Mouse (Mus musculus) forebrain, postnatal 0 days (tissue): ENCODE data around the gene Ing5. TPM values are rescaled to one million over a fixed set of nuclear protein-coding genes. Genes with fewer than 3 reads are reported as not detected.
"Not testable (repeated sequence)": the region's sequence is repeated elsewhere in the genome, so short reads cannot be mapped to it uniquely, and the experiment has no call there.

Experiments
- ATAC-seq: fragments of 200-750 bp; cut with Nextera tagmentation; 2 replicates; pipeline ENCODE4 v1.8.0; 2017; ENCODE audit warnings: mild to moderate bottlenecking, moderate library complexity
- DNase-seq: peaks from one replicate; pipeline ENCODE4 v3.0.0-alpha.2; 2015
- H3K27ac ChIP-seq: fragments of 300-500 bp; sonication (generic); 2 replicates; pipeline ENCODE4 v1.5.1; 2014; ENCODE audit warnings: low read depth, mild to moderate bottlenecking, antibody characterized with exemption, low read length, moderate library complexity, mixed read lengths
- H3K27me3 ChIP-seq: fragments of 300-500 bp; sonication (generic); 2 replicates; pipeline ENCODE4 v1.6.1; 2014; ENCODE audit warnings: mild to moderate bottlenecking, low read length, mixed read lengths; ENCODE audit not compliant: insufficient read depth
- H3K36me3 ChIP-seq: fragments of 300-500 bp; sonication (generic); 2 replicates; pipeline ENCODE4 v1.6.1; 2014; ENCODE audit warnings: mild to moderate bottlenecking, moderate library complexity; ENCODE audit not compliant: insufficient read depth
- H3K4me1 ChIP-seq: fragments of 300-500 bp; sonication (generic); 2 replicates; pipeline ENCODE4 v1.6.1; 2014; ENCODE audit warnings: antibody characterized with exemption; ENCODE audit not compliant: insufficient read depth
- H3K4me2 ChIP-seq: fragments of 300-500 bp; sonication (generic); 2 replicates; pipeline ENCODE4 v1.6.1; 2014; ENCODE audit warnings: low read depth, mild to moderate bottlenecking, moderate library complexity
- H3K4me3 ChIP-seq: fragments of 300-500 bp; sonication (generic); 2 replicates; pipeline ENCODE4 v1.5.1; 2014; ENCODE audit warnings: low read depth, low read length, mixed read lengths
- H3K9ac ChIP-seq: fragments of 300-500 bp; sonication (generic); 2 replicates; pipeline ENCODE4 v1.6.1; 2014; ENCODE audit warnings: mild to moderate bottlenecking
- H3K9me3 ChIP-seq: fragments of 300-500 bp; sonication (generic); 2 replicates; pipeline ENCODE4 v1.6.1; 2016; ENCODE audit warnings: low read length
- CTCF ChIP-seq: sonication (generic); IDR thresholded peaks from 2 replicates; pipeline ENCODE4 v1.5.1; 2016; ENCODE audit warnings: antibody characterized with exemption, control low read depth, low read depth
- WGBS: fragments of 180-500 bp; shearing (Covaris S2); extraction: QIAGEN DNeasy Blood & Tissue Kit; methylation state at CpG from one replicate; pipeline ENCODE4 v1.1.7; 2014; 5-methylcytosine and 5-hydroxymethylcytosine counted together
- polyA plus RNA-seq: library from polyadenylated mRNA; unstranded; fragments of >200 nt; fragmentation: Nextera tagmentation; extraction: Ambion mirVana; gene quantifications from 2 replicates; pipeline ENCODE4 v1.2.1, GENCODE M21; 2015
- total RNA-seq: library from RNA; depleted of rRNA; stranded (reverse); fragments of >200 nt; gene quantifications from 2 replicates; pipeline ENCODE4 v1.2.3, GENCODE M21; 2014; rRNA removed

Ing5 gene
- total RNA-seq, result 9.3 and 12.9 TPM in 2 replicates
- polyA plus RNA-seq, result 4.4 and 5.4 TPM in 2 replicates

DNA sequence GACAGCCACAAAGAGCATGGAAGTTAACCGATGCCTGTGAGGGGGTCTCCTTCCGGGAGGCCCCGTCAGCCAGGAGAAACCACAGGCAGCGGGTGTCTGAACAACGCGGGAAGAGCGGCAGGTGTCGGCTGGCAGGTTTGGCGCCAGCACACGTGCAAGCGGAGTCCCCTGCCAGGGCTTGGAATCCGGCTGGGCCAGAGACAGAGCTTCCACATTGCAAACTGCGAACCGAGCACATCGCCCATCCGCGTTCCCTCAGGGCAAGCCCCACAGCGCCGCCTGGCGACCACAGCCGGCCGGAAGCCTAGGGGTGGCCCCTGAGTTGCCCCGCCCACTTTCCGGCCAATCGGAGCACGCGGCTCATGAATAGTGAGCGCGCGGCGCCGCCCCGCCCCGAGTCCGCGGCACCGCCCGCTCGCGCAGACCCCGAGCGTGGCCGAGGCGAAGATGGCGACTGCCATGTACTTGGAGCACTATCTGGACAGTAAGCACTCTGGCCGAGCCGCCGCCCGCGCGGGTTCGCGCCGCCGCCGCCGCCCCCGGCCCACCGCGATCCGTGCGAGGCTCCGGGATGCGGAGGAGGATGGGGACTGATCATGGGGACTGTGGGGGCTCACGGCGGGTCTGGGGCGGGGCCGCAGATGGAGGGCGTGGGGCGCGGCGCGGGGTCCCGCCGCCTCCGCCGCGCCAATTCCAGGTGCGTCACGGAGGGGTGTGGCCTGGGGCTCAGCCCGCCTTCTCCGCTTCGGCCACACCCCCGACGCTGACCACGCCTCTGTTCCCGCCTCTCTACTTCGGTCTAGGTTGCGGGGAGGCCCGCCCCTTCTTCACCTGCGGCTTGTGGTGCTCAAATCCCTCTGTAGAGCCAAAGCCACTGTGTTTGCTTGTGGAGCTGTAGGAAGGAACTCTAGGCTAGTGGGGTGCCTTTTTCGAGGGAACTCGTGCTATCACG lies at the start of gene Ing5:
Gene Ing5 (plus strand): TSS at position 410 of the 952 bp plus-strand sequence.
- WGBS, result under 1% methylated on average over 89 of the region's 94 CpGs
- peaks cover 18% of the 10 kb centered on the region for H3K36me3 ChIP-seq
- DNase-seq (peak; percentile 98), ATAC-seq (peak; percentile 95)
- peak; percentile 99 for TF ChIP-seq CTCF
- H3K9ac ChIP-seq, result peak within 1 kb of the TSS; percentile 93
- H3K4me2 ChIP-seq, result peak within 1 kb of the TSS; percentile 83
- H3K4me3 ChIP-seq, result peak within 1 kb of the TSS; percentile 90
- peaks cover 7% of the 10 kb centered on the region; the same call in 1 of the 2 replicates for H3K4me1 ChIP-seq
- H3K27me3 ChIP-seq, result no peaks in the 10 kb centered on the region
- no peaks in the 10 kb centered on the region for H3K9me3 ChIP-seq
- H3K27ac ChIP-seq, result peak within 1 kb of the TSS; percentile 97

DNA sequence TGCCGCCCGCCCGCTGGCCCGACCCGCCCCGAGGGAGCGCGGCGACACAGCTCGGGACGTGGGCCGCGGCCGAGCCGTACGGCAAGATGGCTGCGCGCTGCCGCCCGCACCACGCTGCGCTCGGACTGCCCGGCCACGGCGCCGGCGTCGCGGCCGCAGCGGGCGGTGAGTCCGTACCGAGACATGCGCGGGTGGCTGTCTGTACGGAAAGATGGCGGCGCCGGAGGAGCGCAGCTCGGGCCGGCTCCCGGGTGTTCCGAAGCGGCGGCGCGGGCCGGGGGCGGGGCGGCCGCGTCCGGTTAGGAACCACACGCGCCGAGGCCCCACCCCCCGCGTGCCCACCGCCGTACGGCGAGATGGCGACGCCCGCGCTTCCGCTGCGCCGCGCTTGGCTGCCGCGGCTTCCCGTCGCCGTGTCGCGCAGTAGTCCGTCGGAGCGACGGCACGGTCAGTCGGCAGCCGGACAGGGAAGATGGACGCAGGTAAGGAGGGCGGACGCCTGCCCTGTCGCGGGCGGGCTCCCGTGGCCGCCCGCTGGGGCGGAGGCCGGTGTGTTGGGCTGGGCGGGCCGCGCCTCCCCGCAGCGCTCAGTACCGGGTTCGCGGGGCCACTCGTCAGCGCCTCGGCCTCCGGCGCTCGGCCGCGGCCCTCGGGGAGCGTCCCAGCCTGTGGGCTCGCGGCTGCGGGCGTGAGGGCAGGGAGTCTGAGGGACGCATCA lies 49.0 kb upstream of the Ing5 start, which contains the start of gene Thap4:
Gene Thap4 (minus strand): TSS at position 292 of the 718 bp plus-strand sequence.
- Histone ChIP-seq H3K9me3 (no peaks in the 10 kb centered on the region), H3K27me3 (no peaks in the 10 kb centered on the region), H3K36me3 (peaks cover 10% of the 10 kb centered on the region), H3K4me2 (peak within 1 kb of the TSS; percentile 85), H3K4me3 (peak within 1 kb of the TSS; percentile 97), H3K27ac (peak within 1 kb of the TSS; percentile 84), H3K4me1 (0 out of 2 replicates have a peak, but pooled peaks cover 9% of the 10 kb centered on the region), H3K9ac (peak within 1 kb of the TSS; percentile 84)
- TF ChIP-seq CTCF, result no peak
- WGBS, result 5% methylated on average over 110 of the region's 121 CpGs
- ATAC-seq (peak; percentile 96), DNase-seq (peak; percentile 95)

DNA sequence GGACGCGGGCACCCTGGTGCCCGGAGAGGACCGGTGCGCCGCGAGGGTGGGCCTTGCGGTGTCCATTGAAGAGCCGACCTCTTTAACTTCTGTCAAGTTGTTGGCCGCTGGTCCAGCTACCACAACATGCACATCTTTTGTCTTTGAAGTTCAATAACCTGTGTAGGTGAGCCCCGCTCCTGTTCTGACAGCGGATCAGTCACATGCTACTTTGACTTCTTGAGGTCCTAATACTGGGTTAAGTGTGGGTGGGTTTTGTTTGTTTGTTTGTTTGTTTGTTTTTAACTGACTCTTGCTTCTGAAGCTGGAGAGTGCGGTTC lies 48.5 kb upstream of the Ing5 start:
- DNase-seq (peak; percentile 26), ATAC-seq (no peak)

GRCm38 (mm10) chr1:93755618-93756017 lies 48.1 kb upstream of the Ing5 start:
- Histone ChIP-seq H3K4me2 (peak overlapping the region; percentile 85), H3K27ac (no peak overlapping the region), H3K9me3 (no peaks in the 10 kb centered on the region), H3K27me3 (no peaks in the 10 kb centered on the region), H3K9ac (peak overlapping the region; percentile 84), H3K36me3 (peaks cover 1% of the 10 kb centered on the region; the same call in 1 of the 2 replicates), H3K4me3 (peak overlapping the region; percentile 97), H3K4me1 (0 out of 2 replicates have a peak, but pooled peaks cover 9% of the 10 kb centered on the region)
- DNase-seq (no peak), ATAC-seq (no peak)
- no peak for TF ChIP-seq CTCF
- WGBS, result 25% methylated on average over 7 of the region's 7 CpGs

More for the DNA sequence above, 48.5 kb upstream of the Ing5 start:
- no peak for TF ChIP-seq CTCF
- H3K27ac ChIP-seq, result peak overlapping the region; percentile 84
- H3K4me2 ChIP-seq, result peak overlapping the region; percentile 85
- H3K4me1 ChIP-seq, result 0 out of 2 replicates have a peak, but pooled peaks cover 9% of the 10 kb centered on the region
- peak overlapping the region; percentile 84 for H3K9ac ChIP-seq
- H3K36me3 ChIP-seq, result peaks cover 5% of the 10 kb centered on the region
- no peaks in the 10 kb centered on the region for H3K27me3 ChIP-seq
- H3K9me3 ChIP-seq, result no peaks in the 10 kb centered on the region
- WGBS, result 0% methylated on average over 13 of the region's 13 CpGs
- H3K4me3 ChIP-seq, result peak overlapping the region; percentile 97

- no peak overlapping the region for H3K9ac ChIP-seq
- no peak overlapping the region for H3K27ac ChIP-seq
- no peaks in the 10 kb centered on the region for H3K36me3 ChIP-seq
- H3K4me2 ChIP-seq, result 0 out of 2 replicates have a peak overlapping the region, but pooled peaks have one; percentile 85
- H3K4me3 ChIP-seq, result 0 out of 2 replicates have a peak overlapping the region, but pooled peaks have one; percentile 97
- ATAC-seq (no peak), DNase-seq (no peak)
- no peaks in the 10 kb centered on the region for H3K9me3 ChIP-seq
- H3K27me3 ChIP-seq, result no peaks in the 10 kb centered on the region
- 0 out of 2 replicates have a peak, but pooled peaks cover 9% of the 10 kb centered on the region for H3K4me1 ChIP-seq
- TF ChIP-seq CTCF, result no peak
These were observed 47.6 kb upstream of the Ing5 start for GRCm38 (mm10) chr1:93756154-93756553.

- DNase-seq, result no peak
- WGBS, result 97% methylated on average over 1 of the region's 1 CpGs
- no peak overlapping the region for H3K9ac ChIP-seq
- no peak for TF ChIP-seq CTCF
- H3K4me3 ChIP-seq, result no peak overlapping the region
- H3K4me1 ChIP-seq, result no peaks in the 10 kb centered on the region
- H3K27me3 ChIP-seq, result no peaks in the 10 kb centered on the region
- H3K9me3 ChIP-seq, result no peaks in the 10 kb centered on the region
- H3K27ac ChIP-seq, result no peak overlapping the region
- no peak for ATAC-seq
- no peak overlapping the region for H3K4me2 ChIP-seq
- no peaks in the 10 kb centered on the region for H3K36me3 ChIP-seq
These were observed 43.7 kb upstream of the Ing5 start for GRCm38 (mm10) chr1:93760076-93760475.

DNA sequence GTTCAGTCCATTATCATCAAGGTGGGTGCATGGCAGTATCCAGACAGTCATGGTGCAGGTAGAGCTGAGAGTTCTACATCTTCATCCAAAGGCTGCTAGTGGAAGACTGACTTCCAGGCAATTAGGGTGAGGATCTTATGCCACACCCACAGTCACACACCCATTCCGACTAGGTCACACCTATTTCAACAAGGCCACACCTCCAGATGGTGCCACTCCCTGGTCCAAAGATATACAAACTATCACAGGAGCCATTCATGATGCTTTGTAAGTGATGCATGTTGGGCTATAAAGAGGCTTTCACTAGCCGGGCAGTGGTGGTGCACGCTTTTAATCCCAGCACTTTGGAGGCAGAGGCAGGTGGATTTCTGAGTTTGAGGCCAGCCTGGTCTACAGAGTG lies 40.2 kb upstream of the Ing5 start:
- H3K9ac ChIP-seq, H3K4me2 ChIP-seq, H3K36me3 ChIP-seq, H3K4me3 ChIP-seq, H3K27me3 ChIP-seq, H3K9me3 ChIP-seq, ATAC-seq, H3K27ac ChIP-seq, DNase-seq, H3K4me1 ChIP-seq: not testable (repeated sequence)
- 94% methylated on average over 3 of the region's 3 CpGs for WGBS
